Mouse (Mus musculus) G1E-ER4 (cell line): Measurements from ENCODE around the gene Ermard. TPM values are rescaled to one million over a fixed set of nuclear protein-coding genes. Genes with fewer than 3 reads are reported as not detected.

Experiments used
- GATA1 ChIP-seq: IDR thresholded peaks from one replicate; pipeline ENCODE4 v1.8.0; 2012; ENCODE audit warnings: low read length, inconsistent platforms
- polyA plus RNA-seq: library from polyadenylated mRNA; stranded (reverse); fragments of >175 nt; gene quantifications from 2 replicates; pipeline ENCODE4 v1.2.3, GENCODE M21; 2012

The Ermard gene
- polyA plus RNA-seq, 1 experiment, result 2.7 TPM

DNA sequence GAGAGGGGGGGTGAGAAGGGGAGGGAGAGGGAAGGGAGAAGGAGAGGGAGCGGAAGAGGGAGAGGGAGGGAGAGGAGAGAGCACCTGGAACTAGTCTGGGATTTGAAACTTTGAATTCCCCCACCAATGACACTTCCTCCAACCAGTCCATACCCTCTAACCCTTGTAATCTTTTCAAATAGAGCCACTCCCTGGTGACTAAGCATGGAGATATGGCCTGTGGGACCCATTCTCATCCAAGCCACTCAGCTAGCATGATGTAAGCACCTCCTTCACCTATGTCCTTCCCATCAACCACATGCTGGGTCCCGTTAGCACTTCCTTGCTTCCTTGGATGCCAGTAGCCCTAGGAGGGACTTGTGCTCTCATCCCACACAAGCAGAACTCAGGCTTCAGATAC is 44.0 kb downstream of the Ermard start:
- TF ChIP-seq GATA1, result no peak

DNA sequence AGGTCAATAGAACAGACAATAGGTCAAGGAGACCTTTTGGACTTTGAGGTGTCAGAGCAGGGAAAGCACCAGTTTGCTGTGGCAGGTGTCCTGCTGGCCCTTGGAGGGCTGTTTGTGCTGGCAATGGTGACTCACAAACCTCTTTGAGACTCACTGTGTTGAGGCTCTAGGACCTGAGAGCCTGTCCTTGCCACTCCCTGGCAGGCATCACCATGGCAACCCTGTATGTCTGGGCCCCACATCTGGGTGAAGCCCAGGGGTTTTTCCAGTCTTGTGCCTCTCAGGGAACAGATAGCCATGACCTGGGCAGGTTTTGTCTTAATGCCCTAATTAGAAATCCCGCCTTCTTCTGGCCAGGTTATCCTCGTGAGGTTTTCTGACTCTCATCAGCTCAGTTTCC is 47.2 kb downstream of the Ermard start:
- TF ChIP-seq GATA1, result no peak

DNA sequence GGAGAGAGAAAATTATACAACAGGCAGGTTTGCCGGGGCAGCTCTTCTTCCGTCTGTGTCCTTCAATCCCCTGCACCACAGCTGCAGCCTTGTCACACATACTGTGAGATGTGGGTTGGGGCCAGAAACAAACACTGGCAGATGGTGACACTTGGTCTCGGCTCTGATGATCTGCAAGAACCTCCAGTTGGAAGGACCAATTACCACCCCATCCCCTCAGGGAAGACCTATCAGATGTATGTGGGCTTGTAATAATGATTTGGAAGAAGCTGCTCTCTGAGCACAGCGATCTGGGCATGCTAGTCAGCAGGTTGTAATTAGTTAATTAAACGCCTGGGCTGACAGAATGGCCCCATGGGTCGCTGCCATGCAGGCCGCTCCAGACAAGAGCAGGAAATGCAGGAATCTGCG is 47.6 kb downstream of the Ermard start:
- no peak for TF ChIP-seq GATA1

DNA sequence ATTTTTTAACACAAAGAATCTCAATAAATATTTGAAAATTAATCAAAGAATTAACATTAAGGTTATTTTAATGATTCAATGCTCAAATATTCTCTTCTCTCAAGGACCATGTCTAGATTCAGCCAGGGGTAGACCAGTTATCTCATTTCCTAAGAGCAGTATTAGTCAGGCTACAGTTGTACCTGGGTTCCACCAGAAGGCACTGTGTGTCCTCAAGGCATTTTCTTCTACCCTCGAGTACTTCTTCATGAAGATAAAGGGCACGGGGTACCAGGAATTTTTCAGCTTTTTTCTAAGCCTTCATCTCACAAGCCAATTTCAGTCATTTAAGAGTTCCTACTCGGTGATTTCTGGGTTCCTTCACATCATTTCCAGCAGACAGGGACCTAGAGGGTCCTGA is 50.7 kb downstream of the Ermard start:
- no peak for TF ChIP-seq GATA1

DNA sequence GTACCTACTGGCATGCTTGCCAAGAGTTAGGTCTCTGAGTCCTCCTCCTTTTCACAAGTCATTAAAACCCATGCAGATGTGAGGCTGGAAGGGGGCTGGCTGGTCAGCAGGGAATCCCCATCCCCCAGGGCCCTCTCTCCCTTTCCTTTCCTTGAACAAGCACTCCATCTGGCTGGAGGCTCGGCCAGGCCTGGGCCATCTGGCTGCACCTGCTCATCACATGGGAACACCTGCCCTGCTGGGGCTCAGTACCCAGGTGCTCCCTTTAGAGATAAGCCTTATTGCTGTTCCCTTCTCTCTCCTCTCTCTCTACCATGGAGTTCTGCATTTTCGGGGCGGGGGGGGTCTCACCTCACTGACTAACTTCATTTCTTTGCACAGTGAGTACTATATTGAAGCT is 52.5 kb downstream of the Ermard start:
- no peak for TF ChIP-seq GATA1

DNA sequence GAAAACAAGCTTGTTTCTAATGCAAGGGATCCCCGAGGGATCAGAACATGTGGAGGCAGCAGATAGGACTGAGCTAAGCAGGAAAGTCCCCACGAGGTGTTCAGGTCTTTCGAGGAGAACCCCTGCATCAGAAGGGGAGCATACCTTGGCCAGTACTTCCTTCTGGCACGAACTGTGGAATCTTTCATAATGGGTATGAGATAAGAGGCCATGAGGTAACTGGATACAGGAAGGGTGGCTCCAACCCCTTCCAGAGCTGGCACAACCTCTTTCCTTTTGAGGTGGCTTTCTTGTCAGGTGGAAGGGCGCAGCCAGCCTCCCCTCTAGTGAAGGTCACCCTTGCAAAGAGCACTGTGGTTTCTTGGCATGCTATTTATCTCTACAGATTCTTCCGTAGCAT is 55.8 kb downstream of the Ermard start:
- no peak for TF ChIP-seq GATA1

DNA sequence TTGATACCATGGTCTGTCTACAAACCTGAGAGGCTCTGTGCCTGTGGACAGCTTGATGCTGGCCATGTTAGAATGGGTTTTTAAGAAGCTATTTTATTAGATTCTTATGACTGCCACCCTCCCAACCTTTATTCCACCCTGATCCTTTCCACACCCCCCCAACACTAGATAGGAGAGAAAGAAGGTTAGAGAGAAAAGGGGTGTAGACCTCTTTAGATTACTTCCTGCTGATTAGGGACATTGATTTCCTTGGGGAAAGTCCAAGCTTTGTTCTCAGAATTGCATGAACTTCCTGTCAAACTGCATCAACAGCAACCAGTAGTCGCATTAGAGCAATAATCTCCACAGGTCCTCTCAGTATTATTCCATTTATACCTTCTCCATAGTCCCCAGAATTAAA is 57.7 kb downstream of the Ermard start:
- no peak for TF ChIP-seq GATA1

DNA sequence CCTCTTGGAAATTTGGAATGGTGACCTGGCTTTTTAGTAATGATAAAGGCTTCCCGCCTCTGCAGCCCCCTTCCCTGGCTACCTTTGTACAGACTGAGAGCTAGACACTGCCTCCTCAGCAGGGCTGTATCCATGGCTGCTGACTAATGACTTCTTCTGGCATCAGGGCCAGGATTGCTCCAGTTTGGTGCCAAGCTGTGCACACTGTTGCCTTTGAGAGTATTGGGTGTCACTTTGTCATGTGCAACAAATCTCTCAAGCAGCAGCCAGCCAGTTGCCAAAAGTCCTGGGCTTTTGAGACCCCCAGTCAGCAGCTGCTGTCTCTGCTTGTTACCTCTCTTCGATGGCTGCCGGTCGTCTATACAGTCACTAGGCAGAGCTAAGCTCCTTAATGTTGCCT is 60.3 kb downstream of the Ermard start:
- TF ChIP-seq GATA1, result no peak

DNA sequence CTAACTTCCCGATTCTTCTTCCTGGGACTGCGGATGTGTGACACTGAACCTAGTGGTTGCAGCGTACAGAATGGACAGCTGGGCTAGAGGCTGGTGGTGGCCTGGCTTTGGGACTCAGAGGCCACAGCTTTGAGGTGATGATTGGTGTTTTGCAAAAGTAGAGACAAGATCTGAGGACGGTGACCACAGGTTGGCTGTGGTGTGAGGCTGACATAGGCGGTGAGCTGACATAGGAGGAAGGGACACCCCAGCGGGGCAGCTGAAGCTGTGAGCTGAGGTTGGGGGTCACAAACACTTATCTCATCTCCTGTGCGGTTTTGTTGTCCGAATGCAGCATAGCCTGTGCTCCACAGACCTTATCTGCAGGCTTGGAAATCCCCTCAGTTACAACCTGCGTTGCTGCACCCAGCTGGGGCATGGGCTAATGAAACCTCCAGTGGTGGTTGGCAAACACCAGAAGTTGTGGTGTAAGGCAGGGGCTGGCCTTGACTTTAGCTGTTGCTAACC is 66.2 kb downstream of the Ermard start:
- no peak for TF ChIP-seq GATA1

DNA sequence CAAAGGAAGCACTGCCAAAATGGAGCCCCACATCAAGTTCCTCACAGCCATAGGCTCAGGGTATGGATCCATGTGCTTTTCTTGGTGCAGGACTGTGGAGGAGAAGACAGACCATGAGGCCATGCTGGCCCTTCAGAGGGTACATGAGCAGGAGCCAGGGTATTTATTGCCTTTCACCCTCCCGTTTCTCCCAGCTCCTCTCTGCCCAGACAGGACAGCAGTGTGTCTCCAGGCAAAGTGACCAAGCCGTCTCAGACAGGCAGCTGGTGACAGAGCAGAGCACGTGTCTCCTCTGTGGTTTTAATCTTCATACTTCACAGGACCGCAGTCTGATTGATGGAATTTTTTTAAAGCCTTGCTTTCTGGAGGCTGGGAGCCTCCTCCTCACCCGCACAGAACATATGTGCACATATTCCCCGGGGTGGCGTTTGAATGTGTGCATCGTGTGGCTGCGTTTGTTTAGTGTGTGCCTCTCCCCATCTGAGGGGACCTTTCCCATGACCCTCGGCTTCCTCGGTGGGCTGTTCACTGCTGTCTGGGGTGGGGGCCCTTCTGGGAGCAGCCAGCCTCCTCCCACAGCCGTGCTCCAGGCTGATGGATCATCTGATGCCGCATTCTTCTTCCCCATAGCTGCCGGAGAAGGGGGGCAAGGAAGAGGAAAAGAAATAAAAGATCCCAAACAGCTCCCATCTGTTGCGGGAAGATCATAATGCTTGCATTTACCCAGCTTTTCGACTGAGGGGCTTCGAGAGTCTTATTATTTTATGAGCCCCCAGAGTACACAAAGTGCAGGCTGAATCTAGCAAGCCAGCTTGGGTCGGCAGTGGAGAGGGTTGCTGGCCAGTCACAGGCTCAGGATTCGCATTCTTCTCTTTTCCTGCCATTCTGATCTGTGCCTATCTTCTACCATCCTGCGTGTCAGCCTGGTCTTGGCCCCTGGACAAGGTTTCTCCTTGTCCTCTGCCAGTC is 67.7 kb downstream of the Ermard start:
- no peak for TF ChIP-seq GATA1

DNA sequence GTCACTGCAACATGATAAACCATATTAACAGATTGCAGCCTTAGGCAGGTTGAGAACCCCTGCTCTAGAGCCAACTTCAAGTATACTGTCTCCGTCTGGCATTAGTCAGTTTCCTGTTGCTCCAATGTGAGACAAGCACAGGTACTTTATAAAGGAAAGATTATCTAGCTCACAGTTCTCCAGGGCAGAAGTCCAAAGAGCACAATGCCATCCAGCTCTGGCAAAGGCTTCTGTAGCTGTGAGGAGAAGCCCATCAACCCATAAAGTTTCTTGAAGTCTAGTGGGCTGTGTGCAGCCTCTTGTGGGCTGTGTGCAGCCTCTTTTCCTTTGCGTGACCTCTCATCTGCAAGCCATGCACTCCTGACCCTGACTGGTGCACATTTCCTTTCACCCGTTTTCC is 74.5 kb downstream of the Ermard start:
- TF ChIP-seq GATA1, result no peak

DNA sequence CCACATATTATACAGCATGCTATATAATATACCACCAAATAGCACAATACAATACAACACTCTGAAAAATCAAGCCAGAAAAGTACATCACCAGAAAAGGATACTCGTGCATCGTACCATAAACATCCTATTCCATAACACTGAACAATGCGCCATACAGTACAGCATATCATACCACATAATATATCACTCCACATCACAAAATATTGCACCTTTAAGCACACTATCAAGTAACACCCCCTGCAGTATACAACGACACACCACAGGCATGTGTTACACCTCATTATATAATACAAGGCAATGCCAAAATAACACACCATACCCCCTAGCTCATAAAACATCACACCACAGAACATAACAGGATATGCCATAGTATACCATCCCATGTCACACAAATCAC is 79.1 kb downstream of the Ermard start:
- TF ChIP-seq GATA1, result no peak

DNA sequence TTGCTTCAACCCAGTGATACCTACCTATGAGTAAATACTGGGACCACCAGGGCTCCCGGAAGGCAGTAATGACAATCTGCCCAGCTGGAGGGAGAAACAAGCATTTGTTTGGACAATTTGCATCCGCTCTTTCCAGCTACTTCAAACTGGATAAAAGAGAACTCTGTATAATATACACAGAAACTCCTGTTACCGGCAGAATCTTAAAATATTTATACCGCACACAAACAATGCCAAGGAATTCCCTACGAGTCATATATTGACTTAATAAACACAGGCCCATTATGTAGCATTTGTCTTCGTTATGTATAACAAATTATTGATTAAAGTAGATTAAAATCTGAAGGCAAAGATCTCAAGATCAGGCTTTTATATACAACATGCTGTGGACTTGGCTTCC is 79.6 kb downstream of the Ermard start:
- TF ChIP-seq GATA1, result no peak

DNA sequence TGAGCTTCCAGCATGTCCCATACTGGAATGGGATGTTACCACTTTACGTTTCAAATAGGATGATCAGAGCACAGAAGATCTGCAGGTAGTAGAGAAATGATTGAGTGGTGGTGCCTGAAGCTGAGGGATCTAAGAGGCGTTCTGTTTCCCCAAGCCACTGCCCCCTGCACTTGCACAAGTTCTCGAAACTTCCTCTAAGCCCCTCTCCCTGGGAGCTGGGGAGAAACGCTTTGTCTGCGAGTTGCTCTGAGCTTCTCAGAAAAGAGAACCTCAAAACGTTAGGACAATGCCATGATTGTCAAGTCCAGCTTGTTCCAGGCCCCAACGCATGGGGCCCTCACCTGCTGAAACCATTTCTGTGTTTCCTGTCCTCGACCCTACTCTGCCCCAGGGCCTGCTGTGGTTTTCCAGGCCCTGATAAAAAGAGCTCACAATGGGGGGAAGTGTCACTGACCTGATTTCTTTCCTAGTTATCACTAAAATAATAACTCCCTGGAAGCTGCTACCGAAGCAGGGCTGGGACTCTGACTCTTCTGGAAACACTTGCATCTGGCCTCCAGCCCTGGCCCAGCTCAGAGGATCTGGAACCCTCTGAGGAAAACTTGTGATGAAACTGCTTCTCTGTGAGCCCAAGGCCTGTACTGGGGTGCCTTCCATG is 88.8 kb downstream of the Ermard start:
- no peak for TF ChIP-seq GATA1

DNA sequence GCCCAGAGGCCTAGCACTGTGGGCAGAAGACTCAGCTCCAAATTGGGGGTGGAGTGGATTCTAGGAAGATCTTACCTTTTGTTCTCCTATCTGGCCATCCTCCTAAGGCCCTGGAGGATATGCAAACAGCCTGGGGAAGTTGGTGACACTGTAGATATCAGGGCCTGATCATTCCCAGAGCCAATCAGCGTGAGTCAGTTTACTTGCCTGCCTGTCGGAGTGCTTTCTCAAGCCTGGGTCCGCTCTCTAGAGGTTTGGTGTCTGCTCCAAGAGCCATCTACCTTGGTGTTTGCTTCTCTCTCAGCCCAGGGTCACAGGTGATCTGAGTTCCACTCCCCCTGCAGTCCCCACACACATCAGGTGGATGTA is 89.3 kb downstream of the Ermard start:
- TF ChIP-seq GATA1, result no peak

DNA sequence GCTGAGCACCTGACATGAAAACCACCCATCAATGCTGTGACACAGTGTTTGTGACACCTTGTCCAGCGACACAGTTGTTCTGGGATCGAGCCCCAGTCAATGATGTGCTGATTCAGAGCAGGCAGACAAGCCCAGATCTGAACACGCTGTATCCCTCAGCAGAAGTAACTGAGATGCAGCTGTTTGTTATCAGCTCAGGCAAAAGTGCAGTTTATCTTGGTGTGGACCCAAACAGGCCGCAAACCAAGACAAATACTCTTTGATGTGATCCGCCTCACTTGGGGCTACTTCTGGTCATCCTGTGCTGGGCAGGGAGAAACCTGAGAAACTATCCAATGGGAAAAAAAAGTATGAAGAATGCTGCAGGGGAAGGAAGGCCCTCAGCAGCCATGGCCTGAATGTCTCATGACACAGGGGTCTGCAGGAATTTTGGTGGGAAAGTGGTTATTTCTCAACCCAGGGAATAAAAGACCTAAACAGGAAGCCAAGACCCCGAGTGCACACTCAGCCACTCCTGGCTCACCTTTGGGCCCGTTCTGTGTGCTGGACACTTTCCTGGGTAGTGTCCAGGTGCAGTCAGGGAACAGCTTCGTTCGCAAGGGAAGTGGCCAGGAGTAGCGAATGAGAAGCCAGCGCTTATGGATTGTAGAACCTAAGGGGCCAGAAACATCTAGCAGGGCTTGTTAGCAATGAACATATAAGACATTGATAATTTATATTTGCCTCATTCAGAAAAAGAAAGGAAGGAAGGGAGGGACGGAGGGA is 94.1 kb downstream of the Ermard start:
- no peak for TF ChIP-seq GATA1
